Mouse (Mus musculus) erythroid progenitor cell, adult 5-6 weeks (primary cell): Measurements from ENCODE around the gene Mlh1. TPM values are rescaled to one million over a fixed set of nuclear protein-coding genes. Genes with fewer than 3 reads are reported as not detected.

ENCODE experiments used
- ATAC-seq: replicated peaks from 2 replicates; pipeline ENCODE4 v1.8.0; 2016; ENCODE audit warnings: moderate number of reproducible peaks, mild to moderate bottlenecking, moderate TSS enrichment, inconsistent platforms; ENCODE audit not compliant: poor library complexity, low FRiP score, severe bottlenecking
- total RNA-seq, 2 experiments: library from RNA; stranded (forward) in 1 of 2; stranded (reverse) in 1 of 2; fragments of 150-400 nt in 1 of 2; fragments of 186-747, 209-891 nt in 1 of 2; gene quantifications; 2 replicates each; pipeline versions ENCODE4 v1.2.3 to v1.2.4; 2015 to 2017; ENCODE audit warnings: low replicate concordance in 2 of 2

Mlh1 gene
- total RNA-seq (2015; ENCODE audit: low replicate concordance) (33.1 and 36.0 TPM in 2 replicates), total RNA-seq (2017; ENCODE audit: low replicate concordance) (31.2 and 35.4 TPM in 2 replicates)

- ATAC-seq = peak; percentile 94
Measured at GRCm38 (mm10) chr9:111271434-111272160, at the start of gene Mlh1, which contains the start of gene Epm2aip1. Gene Mlh1 (minus strand): TSS chr9:111271791. Gene Epm2aip1 (plus strand): TSS chr9:111271929.

- ATAC-seq = no peak
Measured at GRCm38 (mm10) chr9:111320912-111321311, 49.3 kb upstream of the Mlh1 start.

GRCm38 (mm10) chr9:111314219-111314618 is 42.6 kb upstream of the Mlh1 start:
- ATAC-seq = no peak

- no peak for ATAC-seq
Measured at GRCm38 (mm10) chr9:111313793-111314192, 42.2 kb upstream of the Mlh1 start.

GRCm38 (mm10) chr9:111313299-111313698 is 41.7 kb upstream of the Mlh1 start:
- ATAC-seq = no peak

- ATAC-seq = no peak
Measured at GRCm38 (mm10) chr9:111312442-111313141, 41.0 kb upstream of the Mlh1 start.

- no peak for ATAC-seq
Measured at GRCm38 (mm10) chr9:111311843-111312441, 40.4 kb upstream of the Mlh1 start.

- no peak for ATAC-seq
Measured at GRCm38 (mm10) chr9:111311031-111311842, 39.6 kb upstream of the Mlh1 start, which contains the start of gene Trank1. Gene Trank1 (plus strand): TSS chr9:111311739.

GRCm38 (mm10) chr9:111306142-111306541 is 34.6 kb upstream of the Mlh1 start:
- no peak for ATAC-seq

- ATAC-seq = no peak
Measured at GRCm38 (mm10) chr9:111304036-111304435, 32.4 kb upstream of the Mlh1 start.

GRCm38 (mm10) chr9:111302196-111302831 is 30.7 kb upstream of the Mlh1 start:
- ATAC-seq = no peak

- no peak for ATAC-seq
Measured at GRCm38 (mm10) chr9:111298606-111299005, 27.0 kb upstream of the Mlh1 start.

GRCm38 (mm10) chr9:111296433-111296832 is 24.8 kb upstream of the Mlh1 start:
- ATAC-seq = no peak

GRCm38 (mm10) chr9:111295323-111295722 is 23.7 kb upstream of the Mlh1 start:
- no peak for ATAC-seq

- ATAC-seq = no peak
Measured at GRCm38 (mm10) chr9:111294911-111295310, 23.3 kb upstream of the Mlh1 start.

GRCm38 (mm10) chr9:111293234-111293633 is 21.6 kb upstream of the Mlh1 start:
- ATAC-seq = no peak

- no peak for ATAC-seq
Measured at GRCm38 (mm10) chr9:111290539-111291100, 19.0 kb upstream of the Mlh1 start.

- ATAC-seq = peak; percentile 95
Measured at GRCm38 (mm10) chr9:111289832-111290339, 18.3 kb upstream of the Mlh1 start.
